Mouse (Mus musculus): ENCODE results near the gene Sspn. TPM values are rescaled to one million over a fixed set of nuclear protein-coding genes. Genes with fewer than 3 reads are reported as not detected.

Gene Sspn
- polyA plus RNA-seq, 1 experiment from 2014 or later, result 10.3 TPM

GRCm38 (mm10) chr6:145957427-145957965 lies 26.1 kb downstream of the Sspn start:
- 61% methylated on average over 6 of the region's 6 CpGs for WGBS
- no peaks in the 10 kb centered on the region for H3K27me3 ChIP-seq
- no peak overlapping the region for H3K4me3 ChIP-seq (replicated peaks)
- H3K4me2 ChIP-seq, result peak overlapping the region; percentile 10; the same call in 1 of the 2 replicates
- no peaks in the 10 kb centered on the region for H3K9me3 ChIP-seq
- no peak overlapping the region for H3K9ac ChIP-seq (replicated peaks)
- no peak for ATAC-seq (ENCODE audit: insufficient number of reproducible peaks, insufficient read depth, low FRiP score, low TSS enrichment, low read depth)
- H3K36me3 ChIP-seq, result no peaks in the 10 kb centered on the region
- peak overlapping the region; percentile 68 for H3K27ac ChIP-seq
- H3K4me1 ChIP-seq (replicated peaks), result peaks cover 43% of the 10 kb centered on the region

- Histone ChIP-seq H3K27ac (peak overlapping the region; percentile 68), H3K4me1 (replicated peaks) (peaks cover 43% of the 10 kb centered on the region), H3K4me2 (peak overlapping the region; percentile 10; the same call in 1 of the 2 replicates), H3K27me3 (no peaks in the 10 kb centered on the region), H3K36me3 (no peaks in the 10 kb centered on the region), H3K9me3 (no peaks in the 10 kb centered on the region), H3K9ac (replicated peaks) (no peak overlapping the region), H3K4me3 (replicated peaks) (no peak overlapping the region)
- 10% methylated on average over 5 of the region's 5 CpGs for WGBS
- ATAC-seq (ENCODE audit: insufficient number of reproducible peaks, insufficient read depth, low FRiP score, low TSS enrichment, low read depth), result peak; percentile 54; the same call in 1 of the 2 replicates
Observed at GRCm38 (mm10) chr6:145958070-145958469, 26.6 kb downstream of the Sspn start.

GRCm38 (mm10) chr6:145961047-145961446 lies 29.6 kb downstream of the Sspn start:
- H3K27ac ChIP-seq, result peak overlapping the region; percentile 53
- H3K9ac ChIP-seq (replicated peaks), result no peak overlapping the region
- no peaks in the 10 kb centered on the region for H3K27me3 ChIP-seq
- H3K36me3 ChIP-seq, result no peaks in the 10 kb centered on the region
- H3K4me2 ChIP-seq, result no peak overlapping the region
- H3K4me1 ChIP-seq (replicated peaks), result peaks cover 35% of the 10 kb centered on the region
- WGBS, result 38% methylated on average over 8 of the region's 8 CpGs
- H3K4me3 ChIP-seq (replicated peaks), result no peak overlapping the region
- no peaks in the 10 kb centered on the region for H3K9me3 ChIP-seq
- no peak for ATAC-seq (ENCODE audit: insufficient number of reproducible peaks, insufficient read depth, low FRiP score, low TSS enrichment, low read depth)

GRCm38 (mm10) chr6:145963966-145964365 lies 32.5 kb downstream of the Sspn start:
- whole genome bisulfite sequencing, result 90% methylated on average over 13 of the region's 13 CpGs
- no peak overlapping the region for H3K4me3 ChIP-seq (replicated peaks)
- no peak for ATAC-seq (ENCODE audit: insufficient number of reproducible peaks, insufficient read depth, low FRiP score, low TSS enrichment, low read depth)

GRCm38 (mm10) chr6:145967693-145968092 lies 36.3 kb downstream of the Sspn start:
- H3K4me3 ChIP-seq (replicated peaks), result no peak overlapping the region
- 73% methylated on average over 8 of the region's 8 CpGs for WGBS
- no peaks in the 10 kb centered on the region for H3K9me3 ChIP-seq
- H3K27ac ChIP-seq, result peak overlapping the region; percentile 41
- peaks cover 8% of the 10 kb centered on the region for H3K4me1 ChIP-seq (replicated peaks)
- no peaks in the 10 kb centered on the region for H3K36me3 ChIP-seq
- H3K27me3 ChIP-seq, result no peaks in the 10 kb centered on the region
- no peak for ATAC-seq (ENCODE audit: insufficient number of reproducible peaks, insufficient read depth, low FRiP score, low TSS enrichment, low read depth)
- no peak overlapping the region for H3K4me2 ChIP-seq
- H3K9ac ChIP-seq (replicated peaks), result no peak overlapping the region

More at GRCm38 (mm10) chr6:145963966-145964365, 32.5 kb downstream of the Sspn start:
- Histone ChIP-seq H3K9me3 (no peaks in the 10 kb centered on the region), H3K27ac (no peak overlapping the region), H3K36me3 (no peaks in the 10 kb centered on the region), H3K9ac (replicated peaks) (no peak overlapping the region), H3K27me3 (no peaks in the 10 kb centered on the region), H3K4me1 (replicated peaks) (peaks cover 25% of the 10 kb centered on the region), H3K4me2 (no peak overlapping the region)

- Histone ChIP-seq H3K36me3 (no peaks in the 10 kb centered on the region), H3K4me3 (replicated peaks) (no peak overlapping the region), H3K4me1 (replicated peaks) (peaks cover 8% of the 10 kb centered on the region), H3K9ac (replicated peaks) (no peak overlapping the region), H3K27ac (peak overlapping the region; percentile 41), H3K4me2 (no peak overlapping the region), H3K9me3 (no peaks in the 10 kb centered on the region), H3K27me3 (no peaks in the 10 kb centered on the region)
- 79% methylated on average over 7 of the region's 7 CpGs for WGBS
- no peak for ATAC-seq (ENCODE audit: insufficient number of reproducible peaks, insufficient read depth, low FRiP score, low TSS enrichment, low read depth)
Observed at GRCm38 (mm10) chr6:145968301-145968818, 36.9 kb downstream of the Sspn start.

- Histone ChIP-seq H3K4me3 (replicated peaks) (no peak overlapping the region), H3K9ac (replicated peaks) (no peak overlapping the region), H3K27me3 (no peaks in the 10 kb centered on the region), H3K27ac (peak overlapping the region; percentile 41), H3K36me3 (no peaks in the 10 kb centered on the region), H3K9me3 (no peaks in the 10 kb centered on the region), H3K4me2 (no peak overlapping the region), H3K4me1 (replicated peaks) (peaks cover 8% of the 10 kb centered on the region)
- WGBS, result 64% methylated on average over 10 of the region's 10 CpGs
- no peak for ATAC-seq (ENCODE audit: insufficient number of reproducible peaks, insufficient read depth, low FRiP score, low TSS enrichment, low read depth)
Observed at GRCm38 (mm10) chr6:145968821-145969220, 37.4 kb downstream of the Sspn start.

- Histone ChIP-seq H3K4me1 (replicated peaks) (peaks cover 8% of the 10 kb centered on the region), H3K27ac (no peak overlapping the region), H3K27me3 (no peaks in the 10 kb centered on the region), H3K9me3 (no peaks in the 10 kb centered on the region), H3K4me2 (no peak overlapping the region), H3K4me3 (replicated peaks) (no peak overlapping the region), H3K9ac (replicated peaks) (no peak overlapping the region), H3K36me3 (no peaks in the 10 kb centered on the region)
- ATAC-seq (ENCODE audit: insufficient number of reproducible peaks, insufficient read depth, low FRiP score, low TSS enrichment, low read depth), result no peak
- 79% methylated on average over 5 of the region's 5 CpGs for WGBS
Observed at GRCm38 (mm10) chr6:145969572-145969971, 38.1 kb downstream of the Sspn start.

GRCm38 (mm10) chr6:145972107-145972506 lies 40.7 kb downstream of the Sspn start:
- WGBS, result 88% methylated on average over 4 of the region's 4 CpGs

GRCm38 (mm10) chr6:145972836-145973235 lies 41.4 kb downstream of the Sspn start:
- H3K9ac ChIP-seq (replicated peaks), result no peak overlapping the region
- no peak overlapping the region for H3K4me2 ChIP-seq
- peaks cover 6% of the 10 kb centered on the region for H3K4me1 ChIP-seq (replicated peaks)
- H3K27ac ChIP-seq, result no peak overlapping the region
- no peaks in the 10 kb centered on the region for H3K27me3 ChIP-seq
- no peaks in the 10 kb centered on the region for H3K36me3 ChIP-seq
- 84% methylated on average over 6 of the region's 6 CpGs for WGBS
- H3K4me3 ChIP-seq (replicated peaks), result no peak overlapping the region
- H3K9me3 ChIP-seq, result no peaks in the 10 kb centered on the region
- no peak for ATAC-seq (ENCODE audit: insufficient number of reproducible peaks, insufficient read depth, low FRiP score, low TSS enrichment, low read depth)

More at GRCm38 (mm10) chr6:145972107-145972506, 40.7 kb downstream of the Sspn start:
- H3K27ac ChIP-seq, result no peak overlapping the region
- no peak overlapping the region for H3K9ac ChIP-seq (replicated peaks)
- H3K4me2 ChIP-seq, result no peak overlapping the region
- H3K27me3 ChIP-seq, result no peaks in the 10 kb centered on the region
- no peaks in the 10 kb centered on the region for H3K9me3 ChIP-seq
- ATAC-seq (ENCODE audit: insufficient number of reproducible peaks, insufficient read depth, low FRiP score, low TSS enrichment, low read depth), result no peak
- no peak overlapping the region for H3K4me3 ChIP-seq (replicated peaks)
- no peaks in the 10 kb centered on the region for H3K36me3 ChIP-seq
- peaks cover 8% of the 10 kb centered on the region for H3K4me1 ChIP-seq (replicated peaks)

GRCm38 (mm10) chr6:145973356-145973755 lies 41.9 kb downstream of the Sspn start:
- Histone ChIP-seq H3K9ac (replicated peaks) (no peak overlapping the region), H3K4me1 (replicated peaks) (peaks cover under 1% of the 10 kb centered on the region; the same call in 1 of the 2 replicates), H3K9me3 (no peaks in the 10 kb centered on the region), H3K4me2 (no peak overlapping the region), H3K27ac (no peak overlapping the region), H3K4me3 (replicated peaks) (no peak overlapping the region), H3K27me3 (no peaks in the 10 kb centered on the region), H3K36me3 (no peaks in the 10 kb centered on the region)
- ATAC-seq (ENCODE audit: insufficient number of reproducible peaks, insufficient read depth, low FRiP score, low TSS enrichment, low read depth), result no peak
- 67% methylated on average over 5 of the region's 5 CpGs for WGBS

GRCm38 (mm10) chr6:145974766-145975165 lies 43.3 kb downstream of the Sspn start:
- Histone ChIP-seq H3K27me3 (no peaks in the 10 kb centered on the region), H3K36me3 (no peaks in the 10 kb centered on the region), H3K9me3 (no peaks in the 10 kb centered on the region), H3K4me1 (replicated peaks) (no peaks in the 10 kb centered on the region), H3K27ac (no peak overlapping the region), H3K4me2 (no peak overlapping the region), H3K4me3 (replicated peaks) (no peak overlapping the region), H3K9ac (replicated peaks) (no peak overlapping the region)
- 83% methylated on average over 7 of the region's 7 CpGs for WGBS
- no peak for ATAC-seq (ENCODE audit: insufficient number of reproducible peaks, insufficient read depth, low FRiP score, low TSS enrichment, low read depth)

All from limb, embryonic 12.5 days (tissue).